Mouse (Mus musculus): ENCODE data around the gene Calml3.

- TF ChIP-seq POLR2A (IDR thresholded peaks at IDR 0.05; ENCODE audit: control insufficient read depth, extremely low read depth, insufficient read depth, low read length, poor library complexity) (no peak), CTCF (IDR thresholded peaks at IDR 0.05; ENCODE audit: borderline replicate concordance, control insufficient read depth, extremely low read depth, insufficient read depth, low read length, poor library complexity) (no peak)
Measured at GRCm38 (mm10) chr13:3758347-3758746, 45.8 kb downstream of the Calml3 start.
